Mouse (Mus musculus) R1 (cell line): ENCODE data around the gene Mff.
A peak's percentile ranks its signal among the peaks of the same experiment; 100 is the strongest.

Source experiments
- DNase-seq: peaks from one replicate; pipeline ENCODE4 v3.0.0-alpha.2; 2018; ENCODE audit warnings: low read depth, low spot score

Gene Mff

GRCm38 (mm10) chr1:82771022-82771586 lies 46.4 kb downstream of the Mff start, which contains the start of gene Gm47791:
Gene Gm47791 (minus strand): TSS chr1:82771243.
- DNase-seq, result peak; percentile 59

GRCm38 (mm10) chr1:82772428-82772827 lies 47.7 kb downstream of the Mff start:
- no peak for DNase-seq

GRCm38 (mm10) chr1:82773208-82773607 lies 48.5 kb downstream of the Mff start:
- no peak for DNase-seq

DNA sequence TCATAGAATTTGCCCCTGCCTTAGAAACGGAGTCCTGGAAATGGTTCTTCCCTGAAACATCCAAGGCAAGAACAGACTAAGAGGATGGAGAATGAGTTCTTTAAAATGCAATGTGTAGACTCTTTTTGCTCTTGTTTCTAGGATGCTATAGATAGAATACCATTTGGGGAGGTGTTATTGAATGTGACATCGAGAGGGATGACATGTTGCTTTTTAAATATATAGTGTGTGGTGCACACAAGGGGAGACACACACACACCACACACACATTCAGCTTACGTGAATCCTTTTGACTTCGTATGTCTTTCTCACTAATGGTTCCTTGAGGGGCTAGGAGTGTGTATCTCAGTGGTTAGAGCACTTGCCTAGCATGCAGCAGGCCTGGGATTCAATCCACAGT lies 50.6 kb downstream of the Mff start:
- DNase-seq, result no peak

DNA sequence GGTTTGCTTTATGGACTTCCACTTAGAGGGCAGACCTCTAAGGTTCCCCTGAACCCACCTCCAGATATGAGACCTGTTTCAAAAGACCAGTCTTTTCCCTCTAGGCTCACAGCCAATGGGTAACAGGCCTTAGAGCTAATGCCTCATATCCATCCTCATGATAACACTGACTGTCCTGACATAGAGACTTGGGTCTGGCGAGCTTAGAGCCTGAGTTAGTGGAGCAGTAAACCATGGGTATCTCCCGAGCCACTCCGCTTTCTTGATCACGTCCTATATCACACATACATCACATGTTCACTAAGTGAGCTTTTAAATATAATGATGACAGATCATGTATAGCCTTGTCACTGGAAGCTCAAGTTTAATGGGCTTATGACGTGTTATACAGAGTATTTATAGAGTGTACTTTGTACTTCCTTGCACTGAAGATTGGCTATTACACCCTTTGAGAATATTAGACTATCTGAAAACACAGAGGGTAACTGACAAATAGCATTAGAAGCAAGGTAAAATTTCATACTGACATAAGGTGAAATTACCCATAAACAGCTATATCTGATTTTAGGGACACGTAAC lies 54.8 kb downstream of the Mff start:
- DNase-seq, result no peak

- DNase-seq, result no peak
These were observed 58.9 kb downstream of the Mff start for GRCm38 (mm10) chr1:82783559-82783958.

- no peak for DNase-seq
These were observed 60.9 kb downstream of the Mff start for GRCm38 (mm10) chr1:82785546-82785945.

DNA sequence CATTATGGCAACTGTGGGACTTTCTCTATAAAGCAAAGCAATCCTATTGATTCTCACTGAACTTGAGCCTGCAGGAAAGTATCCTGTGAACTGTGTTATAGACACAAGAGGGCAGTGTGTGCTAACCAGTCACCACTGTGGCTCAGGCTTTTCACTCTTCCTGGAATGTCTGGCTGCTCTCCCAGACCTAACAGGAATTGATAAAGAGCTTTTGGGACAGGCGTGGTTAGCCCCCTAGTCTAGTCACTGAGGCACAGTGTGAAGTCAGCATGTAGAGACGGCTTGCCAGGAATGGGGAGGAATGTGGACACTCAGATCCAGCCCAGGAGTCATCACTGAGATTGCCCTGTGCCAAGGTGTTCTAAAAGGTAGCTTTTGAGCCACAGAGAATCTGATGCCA lies 62.7 kb downstream of the Mff start:
- DNase-seq, result peak; percentile 66

GRCm38 (mm10) chr1:82788070-82788469 lies 63.4 kb downstream of the Mff start:
- no peak for DNase-seq

- DNase-seq, result no peak
These were observed 66.4 kb downstream of the Mff start for GRCm38 (mm10) chr1:82791105-82791504.

DNA sequence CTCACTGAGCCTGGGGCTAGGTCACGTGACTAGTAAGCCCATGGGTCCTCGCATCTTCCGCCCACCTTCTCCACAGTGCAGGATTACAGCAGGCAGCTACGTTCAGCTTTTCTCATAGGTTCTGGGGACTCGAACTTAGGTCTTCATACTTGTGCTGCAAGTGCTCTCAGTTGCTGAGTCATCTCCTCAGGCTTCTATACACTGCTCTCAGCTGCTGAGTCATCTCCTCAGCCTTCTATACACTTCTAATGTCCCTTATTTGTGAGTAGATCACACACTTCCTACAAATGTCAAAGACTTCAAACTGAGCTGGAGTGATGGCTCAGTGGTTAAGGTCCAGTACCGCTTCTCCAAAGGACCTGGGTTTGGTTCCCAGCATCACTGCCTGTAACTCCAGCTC lies 67.5 kb downstream of the Mff start:
- no peak for DNase-seq

GRCm38 (mm10) chr1:82793110-82793509 lies 68.4 kb downstream of the Mff start:
- DNase-seq, result no peak

DNA sequence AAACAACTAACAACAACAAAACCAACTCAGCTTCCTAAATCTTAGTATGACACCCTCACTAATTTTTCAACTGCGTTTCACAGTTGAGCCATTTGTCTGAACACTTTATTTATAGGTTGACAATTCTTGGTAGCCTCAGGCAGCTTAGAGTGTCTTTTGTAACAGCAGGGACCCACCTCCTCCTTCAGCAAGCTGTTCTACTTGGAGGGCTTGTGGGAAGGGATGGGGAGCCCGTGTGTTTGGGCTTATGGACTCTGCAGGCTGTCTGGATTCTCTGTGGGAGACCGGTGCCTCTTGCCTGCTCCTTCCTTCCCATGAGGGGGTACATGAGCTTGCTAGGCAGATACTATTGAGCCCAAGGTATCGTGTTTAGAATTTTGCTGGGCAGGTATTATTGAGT lies 69.3 kb downstream of the Mff start:
- no peak for DNase-seq

- DNase-seq, result no peak
These were observed 70.5 kb downstream of the Mff start for GRCm38 (mm10) chr1:82795211-82795610.

DNA sequence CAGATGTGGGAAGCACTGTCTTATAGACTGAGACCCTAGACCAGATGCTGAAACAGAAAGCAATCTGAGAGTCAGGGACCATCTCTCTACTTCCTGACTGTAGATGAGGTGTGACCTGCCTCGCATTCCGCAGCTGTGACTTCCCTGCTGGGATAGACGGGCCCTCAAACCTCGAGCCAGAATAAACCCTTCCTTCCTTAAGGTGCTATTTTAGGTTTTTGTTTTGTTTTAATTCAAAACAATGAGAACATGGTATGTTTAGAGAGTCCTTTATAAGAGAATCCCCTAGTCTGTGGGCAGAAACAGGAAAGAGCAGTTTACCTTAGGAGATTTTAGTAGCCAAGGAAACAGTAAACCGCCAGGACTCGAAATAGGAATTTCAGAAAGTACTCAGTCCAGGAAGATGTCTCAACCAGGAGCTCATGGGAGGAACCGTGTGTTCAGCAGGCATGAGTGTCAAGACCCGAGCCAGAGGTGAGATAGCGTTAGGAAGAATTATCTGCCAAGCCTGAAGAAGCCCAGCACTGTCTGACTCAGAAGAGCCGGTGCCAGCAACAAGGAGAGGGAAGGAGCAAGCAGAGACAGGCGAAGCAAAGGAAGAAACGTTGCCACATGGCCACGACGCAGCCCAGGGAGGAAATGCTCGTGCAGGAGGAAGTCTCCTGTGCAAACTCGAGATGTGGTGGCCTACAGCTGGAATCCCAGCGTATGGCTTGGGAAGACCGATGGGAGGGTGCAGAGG lies 71.2 kb downstream of the Mff start:
- peak; percentile 40 for DNase-seq

DNA sequence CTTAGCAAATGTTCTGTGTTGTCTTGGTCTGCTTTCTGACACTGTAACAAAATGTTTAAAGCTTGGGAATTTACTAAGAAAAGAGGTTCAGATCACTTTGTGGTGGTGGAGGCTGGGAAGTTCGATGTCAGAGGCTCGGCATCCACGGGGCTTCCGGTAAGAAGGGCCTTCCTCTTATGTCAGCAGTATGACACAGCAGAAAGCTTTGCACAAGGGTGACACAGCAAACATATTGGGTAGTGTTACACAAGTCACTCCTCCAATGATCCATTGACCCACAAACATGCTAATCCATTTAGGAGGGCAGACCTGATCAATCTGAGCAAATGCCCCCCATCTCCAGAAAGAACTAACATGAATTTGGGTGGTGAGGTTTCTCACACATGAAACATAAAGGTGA lies 72.4 kb downstream of the Mff start:
- DNase-seq, result no peak

- no peak for DNase-seq
These were observed 73.6 kb downstream of the Mff start for GRCm38 (mm10) chr1:82798304-82798703.

DNA sequence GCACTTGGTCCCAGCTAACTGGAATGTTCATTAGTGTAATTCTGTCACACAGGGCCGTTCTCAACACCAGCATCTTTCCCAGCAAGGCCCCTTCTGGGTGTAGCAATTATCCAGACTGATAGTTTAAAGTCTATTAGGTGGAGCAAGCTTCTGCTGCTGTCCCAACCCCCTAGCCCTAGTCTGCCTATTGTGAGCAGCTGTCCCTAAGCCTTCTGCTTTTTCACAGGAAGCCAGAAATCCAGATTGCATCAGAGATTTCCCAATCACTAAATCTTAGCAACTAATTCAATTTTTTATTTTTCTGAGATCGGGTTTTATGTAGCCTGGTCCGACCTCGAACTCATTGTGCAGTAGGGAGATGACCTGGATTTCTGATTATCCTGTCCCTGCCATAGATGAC lies 74.2 kb downstream of the Mff start:
- DNase-seq, result no peak

- no peak for DNase-seq
These were observed 76.6 kb downstream of the Mff start for GRCm38 (mm10) chr1:82801105-82801783.
